Mouse (Mus musculus) bone marrow macrophage, adult 2 months (primary cell): ENCODE results near the gene Zfp575. TPM values are rescaled to one million over a fixed set of nuclear protein-coding genes. Genes with fewer than 3 reads are reported as not detected.

Source experiments
- H3K27ac ChIP-seq: 2 replicates; pipeline ENCODE4 v1.5.1; 2012; ENCODE audit warnings: low read depth, low read length; ENCODE audit not compliant: insufficient read depth
- H3K4me1 ChIP-seq: 2 replicates; pipeline ENCODE4 v1.6.1; 2012; ENCODE audit warnings: low read length; ENCODE audit not compliant: control insufficient read depth, insufficient read depth
- H3K4me3 ChIP-seq: 2 replicates; pipeline ENCODE4 v1.5.1; 2012; ENCODE audit warnings: mild to moderate bottlenecking, low read length, moderate library complexity; ENCODE audit not compliant: insufficient read depth
- CTCF ChIP-seq: IDR thresholded peaks from 2 replicates; pipeline ENCODE4 v1.5.1; 2012; ENCODE audit warnings: low read depth, mild to moderate bottlenecking, low read length, moderate library complexity
- POLR2A ChIP-seq: IDR thresholded peaks from 2 replicates; pipeline ENCODE4 v1.6.1; 2012; ENCODE audit warnings: mild to moderate bottlenecking, low read depth, low read length, borderline replicate concordance
- polyA plus RNA-seq: library from polyadenylated mRNA; stranded (reverse); fragments of >200 nt; gene quantifications from 2 replicates; pipeline ENCODE4 v1.2.4, GENCODE M21; 2012; ENCODE audit not compliant: missing spikeins, insufficient read depth, insufficient read length

Gene Zfp575
- polyA plus RNA-seq, 1 experiment = not detected

GRCm38 (mm10) chr7:24546068-24546614 is 41.3 kb downstream of the Zfp575 start, which contains the start of the genes Pinlyp and Xrcc1:
Gene Pinlyp (minus strand): TSS chr7:24546118.
Gene Xrcc1 (plus strand): TSS chr7:24546289.
- H3K4me1 ChIP-seq = peaks cover 15% of the 10 kb centered on the region
- TF ChIP-seq POLR2A (no peak), CTCF (no peak)
- H3K4me3 ChIP-seq = peak within 1 kb of the TSS; percentile 94
- peak within 1 kb of the TSS; percentile 64 for H3K27ac ChIP-seq

GRCm38 (mm10) chr7:24544506-24544905 is 42.9 kb downstream of the Zfp575 start:
- no peak for TF ChIP-seq CTCF
- Histone ChIP-seq H3K27ac (no peak overlapping the region), H3K4me1 (peaks cover 13% of the 10 kb centered on the region), H3K4me3 (no peak overlapping the region)

- Histone ChIP-seq H3K4me1 (peaks cover 5% of the 10 kb centered on the region), H3K4me3 (no peak overlapping the region)
- TF ChIP-seq CTCF (no peak), POLR2A (no peak)
Observed at GRCm38 (mm10) chr7:24539686-24540085, 47.8 kb downstream of the Zfp575 start.

DNA sequence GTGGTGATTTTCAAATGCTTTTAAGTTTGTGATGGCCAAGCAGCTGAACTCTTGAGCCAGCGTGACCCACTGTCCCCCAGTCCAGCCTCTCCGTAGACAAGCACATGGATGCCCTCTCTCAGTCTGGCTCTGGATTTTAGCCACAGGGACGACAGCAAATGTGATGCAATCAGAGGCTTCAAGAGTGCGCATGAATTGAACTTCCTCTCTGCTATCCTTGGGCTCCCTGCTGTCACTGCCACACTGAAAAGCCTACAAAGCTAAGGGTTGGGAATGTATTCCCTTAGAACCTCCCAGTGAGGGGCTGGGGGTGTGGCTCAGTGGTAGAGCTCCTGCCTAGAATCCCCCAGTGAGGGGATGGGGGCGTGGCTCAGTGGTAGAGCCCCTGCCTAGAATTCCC is 48.7 kb downstream of the Zfp575 start:
- Histone ChIP-seq H3K4me1 (peaks cover 5% of the 10 kb centered on the region), H3K4me3 (no peak overlapping the region)
- TF ChIP-seq CTCF (no peak), POLR2A (no peak)

More at GRCm38 (mm10) chr7:24539686-24540085, 47.8 kb downstream of the Zfp575 start:
- no peak overlapping the region for H3K27ac ChIP-seq

DNA sequence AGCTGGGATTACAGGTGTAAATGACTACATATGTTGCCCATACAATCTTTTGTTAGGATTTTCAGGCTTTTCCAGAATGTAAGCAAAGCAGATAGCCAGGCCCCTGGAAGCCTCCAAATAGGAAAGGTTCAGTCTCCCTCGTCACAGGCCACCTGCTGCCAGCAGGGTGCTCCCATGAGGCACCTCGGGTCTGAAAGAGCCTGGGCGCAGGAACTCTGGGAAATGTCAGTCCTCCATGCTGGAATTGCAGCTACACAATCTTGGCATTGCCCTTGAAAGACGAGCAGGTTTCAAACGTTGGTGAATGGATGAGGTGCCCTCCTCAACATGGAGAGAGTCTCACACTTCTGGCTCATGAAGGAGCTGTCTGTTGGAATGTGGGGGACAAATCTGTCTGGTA is 49.3 kb downstream of the Zfp575 start:
- Histone ChIP-seq H3K4me3 (no peak overlapping the region), H3K4me1 (peaks cover 5% of the 10 kb centered on the region), H3K27ac (no peak overlapping the region)
- TF ChIP-seq CTCF (0 out of 2 replicates have a peak, but pooled peaks have one; percentile 19), POLR2A (no peak)

More for the DNA sequence above, 48.7 kb downstream of the Zfp575 start:
- H3K27ac ChIP-seq = no peak overlapping the region

- TF ChIP-seq POLR2A = no peak
- no peak for TF ChIP-seq CTCF
- no peak overlapping the region for H3K27ac ChIP-seq
- no peak overlapping the region for H3K4me3 ChIP-seq
- peaks cover 5% of the 10 kb centered on the region for H3K4me1 ChIP-seq
Observed at GRCm38 (mm10) chr7:24537591-24537990, 49.9 kb downstream of the Zfp575 start.

GRCm38 (mm10) chr7:24537081-24537480 is 50.4 kb downstream of the Zfp575 start:
- peaks cover 5% of the 10 kb centered on the region for H3K4me1 ChIP-seq
- no peak overlapping the region for H3K27ac ChIP-seq
- TF ChIP-seq CTCF = no peak
- no peak for TF ChIP-seq POLR2A
- no peak overlapping the region for H3K4me3 ChIP-seq

GRCm38 (mm10) chr7:24534301-24534700 is 53.1 kb downstream of the Zfp575 start:
- H3K27ac ChIP-seq = no peak overlapping the region
- H3K4me1 ChIP-seq = peaks cover 8% of the 10 kb centered on the region
- no peak for TF ChIP-seq CTCF
- TF ChIP-seq POLR2A = no peak
- no peak overlapping the region for H3K4me3 ChIP-seq

Other genes with a start within 250 kb of the Zfp575 start
- not detected in 2 replicates for gene Lypd5, start 238.4 kb downstream of the Zfp575 start, polyA plus RNA-seq
- gene Kcnn4, start 217.4 kb downstream of the Zfp575 start, polyA plus RNA-seq = 50.1 and 51.4 TPM in 2 replicates
- 35.8 and 36.5 TPM in 2 replicates for gene Smg9, start 188.0 kb downstream of the Zfp575 start, polyA plus RNA-seq
- not detected in 2 replicates for gene Irgc1, start 135.3 kb downstream of the Zfp575 start, polyA plus RNA-seq
- 24.8 and 27.5 TPM in 2 replicates for gene Plaur, start 125.2 kb downstream of the Zfp575 start, polyA plus RNA-seq
- gene Cadm4, start 105.6 kb downstream of the Zfp575 start, polyA plus RNA-seq = not detected in 2 replicates
- 0.69 TPM in 1 of 2 replicates, not detected in the other for gene Zfp428, start 80.6 kb downstream of the Zfp575 start, polyA plus RNA-seq
- gene AC161166.1, start 75.2 kb downstream of the Zfp575 start, polyA plus RNA-seq = not detected in 2 replicates
- gene Irgq, start 57.0 kb downstream of the Zfp575 start, polyA plus RNA-seq = 6.6 and 8.5 TPM in 2 replicates
- not detected in 2 replicates for gene Pinlyp, start 41.5 kb downstream of the Zfp575 start, polyA plus RNA-seq
- gene Xrcc1, start 41.4 kb downstream of the Zfp575 start, polyA plus RNA-seq = 54.6 and 58.7 TPM in 2 replicates
- gene Ethe1, start 98 bp downstream of the Zfp575 start, polyA plus RNA-seq = 18.2 and 18.5 TPM in 2 replicates
- 7.2 and 7.6 TPM in 2 replicates for gene Phldb3, start 23.1 kb upstream of the Zfp575 start, polyA plus RNA-seq
- gene Lypd3, start 48.9 kb upstream of the Zfp575 start, polyA plus RNA-seq = not detected in 2 replicates
- not detected in 2 replicates for gene Tex101, start 89.0 kb upstream of the Zfp575 start, polyA plus RNA-seq
- gene BC049730, start 121.6 kb upstream of the Zfp575 start, polyA plus RNA-seq = not detected in 2 replicates
- not detected in 2 replicates for gene Gm4763, start 139.3 kb upstream of the Zfp575 start, polyA plus RNA-seq
- 0.47 and 0.74 TPM in 2 replicates for gene Cd177, start 172.7 kb upstream of the Zfp575 start, polyA plus RNA-seq
- 1.7 TPM in 1 of 2 replicates, not detected in the other for gene Ceacam10, start 189.6 kb upstream of the Zfp575 start, polyA plus RNA-seq